Mouse (Mus musculus): ENCODE results near the gene Epb41l4b. TPM values are rescaled to one million over a fixed set of nuclear protein-coding genes. Genes with fewer than 3 reads are reported as not detected.

Gene Epb41l4b
- polyA plus RNA-seq, 1 experiment from 2014 or later, result 23.0 TPM

GRCm38 (mm10) chr4:57091363-57091762 lies 51.9 kb downstream of the Epb41l4b start:
- no peak overlapping the region for H3K27ac ChIP-seq (replicated peaks)
- no peaks in the 10 kb centered on the region for H3K27me3 ChIP-seq (ENCODE audit: control insufficient read depth, insufficient read depth, low read length)
- H3K9me3 ChIP-seq (ENCODE audit: control insufficient read depth, low read length), result no peaks in the 10 kb centered on the region
- no peaks in the 10 kb centered on the region for H3K4me1 ChIP-seq (replicated peaks; ENCODE audit: control insufficient read depth, insufficient read depth)
- no peaks in the 10 kb centered on the region for H3K36me3 ChIP-seq (ENCODE audit: control insufficient read depth, insufficient read depth, low read length)
- ATAC-seq (ENCODE audit: low FRiP score, low TSS enrichment), result peak; percentile 74; the same call in 1 of the 2 replicates
- peak; percentile 25 for DNase-seq (ENCODE audit: low spot score)
- WGBS, result 50% methylated on average over 12 of the region's 12 CpGs
- H3K4me3 ChIP-seq (ENCODE audit: low read depth, low read length), result no peak overlapping the region
- H3K4me2 ChIP-seq (replicated peaks; ENCODE audit: low read depth), result no peak overlapping the region
- no peak overlapping the region for H3K9ac ChIP-seq (ENCODE audit: low read length)
- TF ChIP-seq EP300 (optimal IDR thresholded peaks at IDR 0.05), result no peak
- no peak for TF ChIP-seq CTCF (IDR thresholded peaks at IDR 0.05; ENCODE audit: low read depth)

GRCm38 (mm10) chr4:57088301-57088700 lies 54.9 kb downstream of the Epb41l4b start:
- no peaks in the 10 kb centered on the region for H3K9me3 ChIP-seq (ENCODE audit: control insufficient read depth, low read length)
- TF ChIP-seq CTCF (IDR thresholded peaks at IDR 0.05; ENCODE audit: low read depth) (no peak), EP300 (optimal IDR thresholded peaks at IDR 0.05) (no peak)
- ATAC-seq (ENCODE audit: low FRiP score, low TSS enrichment) (no peak), DNase-seq (ENCODE audit: low spot score) (no peak)
- H3K27me3 ChIP-seq (ENCODE audit: control insufficient read depth, insufficient read depth, low read length), result no peaks in the 10 kb centered on the region
- WGBS, result 56% methylated on average over 4 of the region's 4 CpGs
- no peak overlapping the region for H3K9ac ChIP-seq (ENCODE audit: low read length)
- no peaks in the 10 kb centered on the region for H3K4me1 ChIP-seq (replicated peaks; ENCODE audit: control insufficient read depth, insufficient read depth)
- H3K27ac ChIP-seq (replicated peaks), result no peak overlapping the region
- H3K4me3 ChIP-seq (ENCODE audit: low read depth, low read length), result no peak overlapping the region
- H3K4me2 ChIP-seq (replicated peaks; ENCODE audit: low read depth), result no peak overlapping the region
- H3K36me3 ChIP-seq (ENCODE audit: control insufficient read depth, insufficient read depth, low read length), result no peaks in the 10 kb centered on the region

- no peak overlapping the region for H3K4me2 ChIP-seq (replicated peaks; ENCODE audit: low read depth)
- no peak for TF ChIP-seq CTCF (IDR thresholded peaks at IDR 0.05; ENCODE audit: low read depth)
- TF ChIP-seq EP300 (optimal IDR thresholded peaks at IDR 0.05), result no peak
- ATAC-seq (ENCODE audit: low FRiP score, low TSS enrichment) (no peak), DNase-seq (ENCODE audit: low spot score) (no peak)
- H3K9me3 ChIP-seq (ENCODE audit: control insufficient read depth, low read length), result no peaks in the 10 kb centered on the region
- WGBS, result 55% methylated on average over 10 of the region's 10 CpGs
- no peak overlapping the region for H3K27ac ChIP-seq (replicated peaks)
- H3K9ac ChIP-seq (ENCODE audit: low read length), result no peak overlapping the region
- H3K4me3 ChIP-seq (ENCODE audit: low read depth, low read length), result no peak overlapping the region
- no peaks in the 10 kb centered on the region for H3K4me1 ChIP-seq (replicated peaks; ENCODE audit: control insufficient read depth, insufficient read depth)
- no peaks in the 10 kb centered on the region for H3K27me3 ChIP-seq (ENCODE audit: control insufficient read depth, insufficient read depth, low read length)
- no peaks in the 10 kb centered on the region for H3K36me3 ChIP-seq (ENCODE audit: control insufficient read depth, insufficient read depth, low read length)
Observed at GRCm38 (mm10) chr4:57085750-57086400, 57.4 kb downstream of the Epb41l4b start.

GRCm38 (mm10) chr4:57083653-57084052 lies 59.6 kb downstream of the Epb41l4b start:
- no peak for DNase-seq (ENCODE audit: low spot score)
- Histone ChIP-seq H3K9me3 (ENCODE audit: control insufficient read depth, low read length) (no peaks in the 10 kb centered on the region), H3K27ac (replicated peaks) (no peak overlapping the region), H3K27me3 (ENCODE audit: control insufficient read depth, insufficient read depth, low read length) (no peaks in the 10 kb centered on the region), H3K4me3 (ENCODE audit: low read depth, low read length) (no peak overlapping the region), H3K9ac (ENCODE audit: low read length) (no peak overlapping the region), H3K36me3 (ENCODE audit: control insufficient read depth, insufficient read depth, low read length) (no peaks in the 10 kb centered on the region), H3K4me1 (replicated peaks; ENCODE audit: control insufficient read depth, insufficient read depth) (no peaks in the 10 kb centered on the region), H3K4me2 (replicated peaks; ENCODE audit: low read depth) (no peak overlapping the region)
- no peak for TF ChIP-seq EP300 (optimal IDR thresholded peaks at IDR 0.05)
- TF ChIP-seq CTCF (IDR thresholded peaks at IDR 0.05; ENCODE audit: low read depth), result no peak
- WGBS, result 61% methylated on average over 11 of the region's 11 CpGs
- no peak for ATAC-seq (ENCODE audit: low FRiP score, low TSS enrichment)

GRCm38 (mm10) chr4:57082775-57083428 lies 60.3 kb downstream of the Epb41l4b start:
- Histone ChIP-seq H3K9me3 (ENCODE audit: control insufficient read depth, low read length) (no peaks in the 10 kb centered on the region), H3K27ac (replicated peaks) (no peak overlapping the region), H3K9ac (ENCODE audit: low read length) (no peak overlapping the region), H3K36me3 (ENCODE audit: control insufficient read depth, insufficient read depth, low read length) (no peaks in the 10 kb centered on the region), H3K4me2 (replicated peaks; ENCODE audit: low read depth) (no peak overlapping the region), H3K4me1 (replicated peaks; ENCODE audit: control insufficient read depth, insufficient read depth) (no peaks in the 10 kb centered on the region), H3K4me3 (ENCODE audit: low read depth, low read length) (no peak overlapping the region), H3K27me3 (ENCODE audit: control insufficient read depth, insufficient read depth, low read length) (no peaks in the 10 kb centered on the region)
- no peak for DNase-seq (ENCODE audit: low spot score)
- no peak for ATAC-seq (ENCODE audit: low FRiP score, low TSS enrichment)
- WGBS, result 59% methylated on average over 10 of the region's 10 CpGs
- no peak for TF ChIP-seq EP300 (optimal IDR thresholded peaks at IDR 0.05)
- no peak for TF ChIP-seq CTCF (IDR thresholded peaks at IDR 0.05; ENCODE audit: low read depth)

GRCm38 (mm10) chr4:57081463-57081862 lies 61.8 kb downstream of the Epb41l4b start:
- ATAC-seq (ENCODE audit: low FRiP score, low TSS enrichment), result no peak
- no peak overlapping the region for H3K4me2 ChIP-seq (replicated peaks; ENCODE audit: low read depth)
- no peak overlapping the region for H3K4me3 ChIP-seq (ENCODE audit: low read depth, low read length)
- no peaks in the 10 kb centered on the region for H3K9me3 ChIP-seq (ENCODE audit: control insufficient read depth, low read length)
- H3K27me3 ChIP-seq (ENCODE audit: control insufficient read depth, insufficient read depth, low read length), result no peaks in the 10 kb centered on the region
- TF ChIP-seq EP300 (optimal IDR thresholded peaks at IDR 0.05) (no peak), CTCF (IDR thresholded peaks at IDR 0.05; ENCODE audit: low read depth) (no peak)
- no peak overlapping the region for H3K27ac ChIP-seq (replicated peaks)
- no peak overlapping the region for H3K9ac ChIP-seq (ENCODE audit: low read length)
- no peaks in the 10 kb centered on the region for H3K4me1 ChIP-seq (replicated peaks; ENCODE audit: control insufficient read depth, insufficient read depth)
- no peak for DNase-seq (ENCODE audit: low spot score)
- WGBS, result 58% methylated on average over 7 of the region's 7 CpGs
- H3K36me3 ChIP-seq (ENCODE audit: control insufficient read depth, insufficient read depth, low read length), result no peaks in the 10 kb centered on the region
